Mouse (Mus musculus): ENCODE data around the gene Srsf9.

GRCm38 (mm10) chr5:115296347-115296746 lies 30.6 kb upstream of the Srsf9 start:
- TF ChIP-seq MAFK (IDR thresholded peaks at IDR 0.05; ENCODE audit: insufficient read depth, low read depth, low read length), result 0 out of 2 replicates have a peak, but pooled peaks have one; percentile 13
- no peak for TF ChIP-seq ZNF384 (IDR thresholded peaks at IDR 0.05; ENCODE audit: low read depth, low read length)
- TF ChIP-seq HCFC1 (IDR thresholded peaks at IDR 0.05; ENCODE audit: borderline replicate concordance, insufficient read depth, low read length), result no peak

Measured in ES-E14 (cell line).